Mouse (Mus musculus) cortical plate, adult 2 months (tissue): Measurements from ENCODE around the gene Zfp202. TPM values are rescaled to one million over a fixed set of nuclear protein-coding genes. Genes with fewer than 3 reads are reported as not detected.

Experiments used
- H3K27ac ChIP-seq: fragments of 200-500 bp; 2 replicates; pipeline ENCODE4 v1.5.1; 2012; ENCODE audit warnings: low read length, control low read depth, inconsistent platforms; ENCODE audit not compliant: insufficient read depth
- H3K4me1 ChIP-seq: fragments of 200-500 bp; 2 replicates; pipeline ENCODE4 v1.6.1; 2011; ENCODE audit warnings: low read length; ENCODE audit not compliant: control insufficient read depth, insufficient read depth
- H3K4me3 ChIP-seq: fragments of 200-500 bp; 2 replicates; pipeline ENCODE4 v1.5.1; 2011; ENCODE audit warnings: mild to moderate bottlenecking, low read length, control low read depth; ENCODE audit not compliant: insufficient read depth
- CTCF ChIP-seq: fragments of 200-500 bp; IDR thresholded peaks from 2 replicates; pipeline ENCODE4 v1.5.1; 2011; ENCODE audit warnings: mild to moderate bottlenecking, control low read depth, low read length; ENCODE audit not compliant: insufficient read depth; ENCODE audit errors: extremely low read depth
- POLR2A ChIP-seq: fragments of 200-500 bp; IDR thresholded peaks from 2 replicates; pipeline ENCODE4 v1.6.1; 2011; ENCODE audit warnings: mild to moderate bottlenecking, low read length, control low read depth; ENCODE audit not compliant: insufficient read depth; ENCODE audit errors: extremely low read depth
- polyA plus RNA-seq: library from polyadenylated mRNA; depleted of rRNA; stranded (reverse); fragments of >200 nt; gene quantifications from 2 replicates; pipeline ENCODE4 v1.2.3, GENCODE M21; 2012

The Zfp202 gene
- polyA plus RNA-seq, 1 experiment, result 2.8 TPM

- Histone ChIP-seq H3K4me3 (no peak overlapping the region), H3K4me1 (no peaks in the 10 kb centered on the region), H3K27ac (no peak overlapping the region)
- TF ChIP-seq POLR2A (no peak), CTCF (no peak)
These were observed 21.9 kb downstream of the Zfp202 start for GRCm38 (mm10) chr9:40214058-40214457.

- Histone ChIP-seq H3K4me3 (no peak overlapping the region), H3K4me1 (no peaks in the 10 kb centered on the region), H3K27ac (no peak overlapping the region)
- TF ChIP-seq POLR2A (no peak), CTCF (no peak)
These were observed 24.5 kb downstream of the Zfp202 start for GRCm38 (mm10) chr9:40216651-40217050.

- H3K4me3 ChIP-seq, result no peak overlapping the region
- TF ChIP-seq POLR2A (no peak), CTCF (peak; percentile 31)
- H3K4me1 ChIP-seq, result no peaks in the 10 kb centered on the region
- no peak overlapping the region for H3K27ac ChIP-seq
These were observed 32.2 kb downstream of the Zfp202 start for GRCm38 (mm10) chr9:40224289-40224688.

- Histone ChIP-seq H3K4me3 (no peak overlapping the region), H3K27ac (no peak overlapping the region), H3K4me1 (no peaks in the 10 kb centered on the region)
- no peak for TF ChIP-seq POLR2A
- TF ChIP-seq CTCF, result peak; percentile 78
These were observed 36.0 kb downstream of the Zfp202 start for GRCm38 (mm10) chr9:40227874-40228789.

- H3K4me3 ChIP-seq, result no peak overlapping the region
- no peak for TF ChIP-seq POLR2A
- TF ChIP-seq CTCF, result no peak
- H3K4me1 ChIP-seq, result no peaks in the 10 kb centered on the region
- no peak overlapping the region for H3K27ac ChIP-seq
These were observed 36.8 kb downstream of the Zfp202 start for GRCm38 (mm10) chr9:40228804-40229331.

- TF ChIP-seq POLR2A (no peak), CTCF (no peak)
These were observed 37.4 kb downstream of the Zfp202 start for GRCm38 (mm10) chr9:40229479-40229878.

GRCm38 (mm10) chr9:40231019-40231418 is 38.9 kb downstream of the Zfp202 start:
- TF ChIP-seq POLR2A (no peak), CTCF (no peak)
- H3K4me3 ChIP-seq, result no peak overlapping the region
- no peaks in the 10 kb centered on the region for H3K4me1 ChIP-seq
- no peak overlapping the region for H3K27ac ChIP-seq

More at GRCm38 (mm10) chr9:40229479-40229878, 37.4 kb downstream of the Zfp202 start:
- H3K4me3 ChIP-seq, result no peak overlapping the region
- H3K4me1 ChIP-seq, result no peaks in the 10 kb centered on the region
- no peak overlapping the region for H3K27ac ChIP-seq

- TF ChIP-seq CTCF, result no peak
- no peak for TF ChIP-seq POLR2A
- Histone ChIP-seq H3K27ac (no peak overlapping the region), H3K4me1 (no peaks in the 10 kb centered on the region), H3K4me3 (no peak overlapping the region)
These were observed 42.3 kb downstream of the Zfp202 start for GRCm38 (mm10) chr9:40234233-40235072.

- Histone ChIP-seq H3K27ac (no peak overlapping the region), H3K4me1 (no peaks in the 10 kb centered on the region), H3K4me3 (no peak overlapping the region)
- TF ChIP-seq CTCF, result no peak
- TF ChIP-seq POLR2A, result no peak
These were observed 43.1 kb downstream of the Zfp202 start for GRCm38 (mm10) chr9:40235220-40235619.
